19 mouse cellular contexts compared by ENCODE assay signal in the genomic region with DNA sequence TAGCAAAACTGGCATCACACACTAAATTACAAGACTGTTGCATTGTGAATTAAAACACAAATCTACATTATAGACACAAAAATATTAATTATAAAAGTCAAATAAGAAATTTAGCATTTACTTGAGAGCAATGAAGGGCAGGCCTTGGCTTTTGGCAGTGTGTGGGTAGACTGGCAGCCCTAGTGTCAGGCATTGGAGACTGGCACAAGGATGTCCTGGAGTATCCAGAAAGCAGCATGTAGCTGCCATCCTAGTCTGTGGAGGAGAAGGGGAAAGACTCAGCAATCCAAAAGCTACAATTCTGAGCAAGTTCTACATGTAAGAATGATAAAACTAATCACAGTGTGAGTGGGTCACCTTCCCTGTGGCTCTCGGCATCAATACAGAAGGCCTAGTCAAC.
DNase-seq lines count a peak whose midpoint lies in the region; ATAC-seq and TF ChIP-seq lines count a peak whose summit lies in the region.
"Had no signal": no experiment of that assay in that cellular context is flagged by ENCODE, and none has a peak within 500 bp of the region (broad histone marks: within the 10 kb centered on the region; RNA-seq: fewer than 3 reads in every experiment).

No protein-coding gene starts in this region.

- no peaks in the 10 kb centered on the region for H3K9me3 ChIP-seq in midbrain, embryonic 11.5 days (ENCODE audit: control insufficient read depth, low read length)
- H3K9me3 ChIP-seq in midbrain, embryonic 16.5 days (replicated peaks; ENCODE audit: control insufficient read depth, low read length, poor library complexity, severe bottlenecking) = no peaks in the 10 kb centered on the region
- H3K9me3 ChIP-seq: forebrain, embryonic 13.5 days; heart, embryonic 13.5 days had no signal

- H3K27ac ChIP-seq in cerebellum, adult 2 months (ENCODE audit: insufficient read depth, low read length) = peak overlapping the region; percentile 28
- H3K27ac ChIP-seq in midbrain, embryonic 11.5 days (ENCODE audit: low read depth, low read length) = no peak overlapping the region
- no peak overlapping the region for H3K27ac ChIP-seq in midbrain, embryonic 16.5 days (ENCODE audit: low read length)
- H3K27ac ChIP-seq: forebrain, embryonic 13.5 days; heart, embryonic 13.5 days had no signal

- no peak overlapping the region for H3K4me2 ChIP-seq in midbrain, embryonic 11.5 days
- no peak overlapping the region for H3K4me2 ChIP-seq in midbrain, embryonic 16.5 days (ENCODE audit: low read length)
- H3K4me2 ChIP-seq: forebrain, embryonic 13.5 days; heart, embryonic 13.5 days had no signal

- TF ChIP-seq POLR2A in cerebellum, adult 2 months (IDR thresholded peaks at IDR 0.05; ENCODE audit: borderline replicate concordance, insufficient read depth, low read length) = no peak

- TF ChIP-seq CTCF in cerebellum, adult 2 months (IDR thresholded peaks at IDR 0.05; ENCODE audit: borderline replicate concordance, insufficient read depth, low read depth, low read length) = no peak

- peak in 1 of 2 experiments; percentile 48 for DNase-seq in cerebellum, adult 2 months
- no peak for DNase-seq in cerebellum, adult 8-10 months
- no peak for DNase-seq in frontal cortex, adult 2 months (ENCODE audit: extremely low spot score in 1 of 2, low spot score in 1 of 2)
- peak; percentile 4 for DNase-seq in midbrain, embryonic 11.5 days (ENCODE audit: low spot score, missing footprints)
- no peak for DNase-seq in adrenal gland, postnatal 25 days
- DNase-seq: adrenal gland, postnatal 14 days; cerebellum, adult 18-20 months; forebrain, postnatal 0 days; gastrocnemius, postnatal 36 days; heart, adult 11 months; heart, postnatal 36 days; kidney, adult 18-20 months had no signal

- WGBS in cerebellum, adult 2 months = 45% methylated on average over 1 of the region's 1 CpGs
- 93% methylated on average over 1 of the region's 1 CpGs for WGBS in midbrain, embryonic 11.5 days
- WGBS in midbrain, embryonic 16.5 days = 95% methylated on average over 1 of the region's 1 CpGs

- H3K27me3 ChIP-seq in cerebellum, adult 2 months (ENCODE audit: control insufficient read depth, insufficient read depth, low read length) = no peaks in the 10 kb centered on the region
- no peaks in the 10 kb centered on the region for H3K27me3 ChIP-seq in midbrain, embryonic 11.5 days (ENCODE audit: control insufficient read depth, insufficient read depth, low read length)
- no peaks in the 10 kb centered on the region for H3K27me3 ChIP-seq in midbrain, embryonic 16.5 days (ENCODE audit: control insufficient read depth, insufficient read depth, low read depth, low read length)
- H3K27me3 ChIP-seq: forebrain, embryonic 13.5 days; heart, embryonic 13.5 days; Patski had no signal

- H3K9ac ChIP-seq in midbrain, embryonic 11.5 days (ENCODE audit: low read length) = no peak overlapping the region
- no peak overlapping the region for H3K9ac ChIP-seq in midbrain, embryonic 16.5 days (ENCODE audit: low read depth, low read length)
- H3K9ac ChIP-seq: forebrain, embryonic 13.5 days; forebrain, postnatal 0 days; heart, embryonic 13.5 days had no signal

- H3K4me3 ChIP-seq in cerebellum, adult 2 months (replicated peaks; ENCODE audit: insufficient read depth, low read depth, low read length) = no peak overlapping the region
- no peak overlapping the region for H3K4me3 ChIP-seq in midbrain, embryonic 11.5 days (ENCODE audit: low read depth, low read length)
- H3K4me3 ChIP-seq in midbrain, embryonic 16.5 days (ENCODE audit: low read depth, low read length) = no peak overlapping the region
- H3K4me3 ChIP-seq: forebrain, embryonic 13.5 days; heart, embryonic 13.5 days had no signal

- no peaks in the 10 kb centered on the region for H3K36me3 ChIP-seq in midbrain, embryonic 11.5 days (ENCODE audit: control insufficient read depth, insufficient read depth, low read length)
- H3K36me3 ChIP-seq in midbrain, embryonic 16.5 days (ENCODE audit: control insufficient read depth, insufficient read depth, low read length) = no peaks in the 10 kb centered on the region
- H3K36me3 ChIP-seq: heart, embryonic 13.5 days had no signal

- ATAC-seq in frontal cortex, adult (ENCODE audit: low TSS enrichment) = peak; percentile 1; the same call in 1 of the 2 replicates
- ATAC-seq in midbrain, embryonic 11.5 days (ENCODE audit: low FRiP score) = no peak
- no peak for ATAC-seq in midbrain, embryonic 16.5 days
- ATAC-seq: activated CD4-positive, CD25-positive, alpha-beta regulatory T cell, adult 4 months; forebrain, embryonic 13.5 days; forebrain, postnatal 0 days; inflammation-experienced regulatory T-cells, adult 6 months; Patski had no signal

- H3K4me1 ChIP-seq in cerebellum, adult 2 months (ENCODE audit: control insufficient read depth, insufficient read depth, low read length) = peaks cover 11% of the 10 kb centered on the region
- H3K4me1 ChIP-seq in midbrain, embryonic 11.5 days (ENCODE audit: control insufficient read depth, insufficient read depth, low read length) = no peaks in the 10 kb centered on the region
- 0 out of 2 replicates have a peak, but pooled peaks cover 2% of the 10 kb centered on the region for H3K4me1 ChIP-seq in midbrain, embryonic 16.5 days (ENCODE audit: control insufficient read depth, insufficient read depth, low read length)
